Mouse (Mus musculus) stomach, embryonic 14.5 days (tissue): Measurements from ENCODE around the gene Fbrsl1. TPM values are rescaled to one million over a fixed set of nuclear protein-coding genes. Genes with fewer than 3 reads are reported as not detected.
A peak's percentile ranks its signal among the peaks of the same experiment; 100 is the strongest.

Source experiments
- ATAC-seq: fragments of 200-750 bp; cut with Nextera tagmentation; 2 replicates; pipeline ENCODE4 v1.8.0; 2017; ENCODE audit warnings: low read depth, moderate TSS enrichment; ENCODE audit not compliant: insufficient number of reproducible peaks, insufficient read depth, low FRiP score
- H3K27ac ChIP-seq: fragments of 300-500 bp; sonication (generic); 2 replicates; pipeline ENCODE4 v1.5.1; 2014; ENCODE audit warnings: mild to moderate bottlenecking, low read length, moderate library complexity, mixed read lengths
- H3K27me3 ChIP-seq: fragments of 300-500 bp; sonication (generic); 2 replicates; pipeline ENCODE4 v1.6.1; 2014; ENCODE audit warnings: low read length, control low read depth, mixed read lengths; ENCODE audit not compliant: control insufficient read depth, insufficient read depth
- H3K36me3 ChIP-seq: fragments of 300-500 bp; sonication (generic); 2 replicates; pipeline ENCODE4 v1.6.1; 2014; ENCODE audit warnings: mild to moderate bottlenecking, control low read depth, low read length, moderate library complexity, mixed read lengths; ENCODE audit not compliant: control insufficient read depth, insufficient read depth
- H3K4me1 ChIP-seq: fragments of 300-500 bp; sonication (generic); 2 replicates; pipeline ENCODE4 v1.6.1; 2014; ENCODE audit warnings: low read length, control low read depth, mixed read lengths; ENCODE audit not compliant: control insufficient read depth, insufficient read depth
- H3K4me2 ChIP-seq: fragments of 300-500 bp; sonication (generic); replicated peaks from 2 replicates; pipeline ENCODE4 v1.6.1; 2014; ENCODE audit warnings: low read depth, low read length, control low read depth
- H3K4me3 ChIP-seq: fragments of 300-500 bp; sonication (generic); 2 replicates; pipeline ENCODE4 v1.5.1; 2014; ENCODE audit warnings: low read depth, low read length, control low read depth
- H3K9ac ChIP-seq: fragments of 300-500 bp; sonication (generic); replicated peaks from 2 replicates; pipeline ENCODE4 v1.6.1; 2014; ENCODE audit warnings: low read depth, mild to moderate bottlenecking, control low read depth, low read length, moderate library complexity, mixed read lengths
- H3K9me3 ChIP-seq: fragments of 300-500 bp; sonication (generic); 2 replicates; pipeline ENCODE4 v1.6.1; 2016; ENCODE audit warnings: low read depth, low read length, control low read depth; ENCODE audit not compliant: control insufficient read depth
- WGBS: fragments of 180-500 bp; shearing (Covaris S2); extraction: QIAGEN DNeasy Blood & Tissue Kit; methylation state at CpG from one replicate; pipeline ENCODE4 v1.1.7; 2014; 5-methylcytosine and 5-hydroxymethylcytosine counted together
- polyA plus RNA-seq: library from polyadenylated mRNA; unstranded; fragments of >200 nt; fragmentation: Nextera tagmentation; extraction: Ambion mirVana; gene quantifications from 2 replicates; pipeline ENCODE4 v1.2.1, GENCODE M21; 2014

Fbrsl1 gene
- polyA plus RNA-seq, 1 experiment from 2014 or later, result 9.8 TPM

GRCm38 (mm10) chr5:110402557-110402956 lies 45.7 kb downstream of the Fbrsl1 start:
- Histone ChIP-seq H3K4me3 (no peak overlapping the region), H3K36me3 (no peaks in the 10 kb centered on the region), H3K4me1 (no peaks in the 10 kb centered on the region), H3K9me3 (no peaks in the 10 kb centered on the region), H3K27me3 (no peaks in the 10 kb centered on the region), H3K27ac (no peak overlapping the region), H3K9ac (no peak overlapping the region), H3K4me2 (no peak overlapping the region)
- WGBS, result 87% methylated on average over 2 of the region's 2 CpGs
- ATAC-seq, result no peak

DNA sequence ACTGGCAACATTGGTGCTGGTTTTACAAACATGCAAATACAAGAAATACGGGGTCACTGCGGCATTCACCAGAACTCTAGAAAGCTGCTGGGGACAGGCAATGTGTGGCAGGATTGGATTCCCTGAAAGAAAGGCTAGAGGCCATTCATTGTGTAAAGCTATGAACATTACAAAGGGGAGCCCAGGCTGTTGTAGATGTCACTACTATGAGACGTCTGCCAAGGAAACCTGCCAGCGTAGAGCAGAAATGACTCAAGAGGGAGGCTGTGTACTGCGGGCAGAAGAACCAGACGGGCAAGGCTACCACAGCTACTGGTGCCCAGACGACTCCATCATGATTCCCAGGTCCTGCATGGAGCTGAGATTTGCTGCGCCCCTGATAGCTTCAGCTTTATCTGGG lies 47.2 kb downstream of the Fbrsl1 start:
- no peaks in the 10 kb centered on the region for H3K4me1 ChIP-seq
- H3K27me3 ChIP-seq, result no peaks in the 10 kb centered on the region
- no peak overlapping the region for H3K4me2 ChIP-seq
- 89% methylated on average over 8 of the region's 8 CpGs for WGBS
- ATAC-seq, result no peak
- no peak overlapping the region for H3K9ac ChIP-seq
- no peak overlapping the region for H3K27ac ChIP-seq
- no peaks in the 10 kb centered on the region for H3K36me3 ChIP-seq
- H3K9me3 ChIP-seq, result no peaks in the 10 kb centered on the region
- H3K4me3 ChIP-seq, result no peak overlapping the region

- Histone ChIP-seq H3K4me2 (no peak overlapping the region), H3K4me1 (no peaks in the 10 kb centered on the region), H3K27ac (no peak overlapping the region), H3K4me3 (no peak overlapping the region), H3K27me3 (no peaks in the 10 kb centered on the region), H3K9me3 (no peaks in the 10 kb centered on the region), H3K9ac (no peak overlapping the region), H3K36me3 (no peaks in the 10 kb centered on the region)
- 81% methylated on average over 5 of the region's 5 CpGs for WGBS
- ATAC-seq, result no peak
These were observed 53.2 kb downstream of the Fbrsl1 start for GRCm38 (mm10) chr5:110395006-110395661.

DNA sequence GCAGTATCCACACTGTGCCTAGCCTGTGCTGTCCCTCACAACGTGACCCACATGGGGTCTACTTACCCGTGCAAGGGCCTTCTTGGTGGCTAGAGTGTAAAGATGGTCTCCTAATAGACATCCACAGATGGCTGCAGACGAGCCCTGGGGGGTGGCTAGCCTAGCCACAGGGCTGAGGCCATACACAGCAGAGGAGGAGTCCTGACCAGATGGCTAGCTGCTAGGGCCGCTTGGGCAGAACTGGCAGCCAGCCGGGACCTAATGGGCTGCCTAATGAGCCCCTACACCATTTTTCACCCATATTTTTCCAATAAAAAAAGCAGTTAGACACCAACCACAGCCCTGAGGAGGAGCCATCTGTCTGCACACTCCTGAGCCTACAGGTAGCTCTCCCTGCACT lies 55.6 kb downstream of the Fbrsl1 start:
- Histone ChIP-seq H3K4me1 (no peaks in the 10 kb centered on the region), H3K27me3 (no peaks in the 10 kb centered on the region), H3K9me3 (no peaks in the 10 kb centered on the region), H3K4me2 (no peak overlapping the region), H3K4me3 (no peak overlapping the region), H3K27ac (no peak overlapping the region), H3K36me3 (no peaks in the 10 kb centered on the region), H3K9ac (no peak overlapping the region)
- no peak for ATAC-seq
- WGBS, result 74% methylated on average over 5 of the region's 5 CpGs

DNA sequence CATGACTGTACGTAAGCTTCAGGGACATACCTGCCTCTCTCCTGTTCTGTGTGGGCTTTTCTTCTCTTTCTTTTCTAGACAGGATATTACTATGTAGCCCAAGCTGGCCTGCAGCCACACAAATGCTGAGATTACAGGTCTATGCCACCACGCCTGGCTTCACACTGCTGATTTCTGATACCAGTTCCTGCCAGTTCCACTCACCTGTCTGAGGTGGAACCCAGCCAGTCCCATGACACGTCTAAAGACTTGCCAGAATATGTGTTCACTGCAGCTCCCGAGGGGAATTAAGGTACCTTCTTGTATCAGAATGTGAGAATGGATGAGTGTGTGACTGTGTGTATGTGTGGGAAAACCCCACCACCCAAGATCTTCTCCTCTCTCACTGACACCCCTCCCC lies 57.7 kb downstream of the Fbrsl1 start:
- 82% methylated on average over 4 of the region's 4 CpGs for WGBS
- Histone ChIP-seq H3K36me3 (no peaks in the 10 kb centered on the region), H3K27ac (no peak overlapping the region), H3K9me3 (no peaks in the 10 kb centered on the region), H3K4me2 (no peak overlapping the region), H3K9ac (no peak overlapping the region), H3K4me3 (no peak overlapping the region), H3K4me1 (0 out of 2 replicates have a peak, but pooled peaks cover 3% of the 10 kb centered on the region), H3K27me3 (no peaks in the 10 kb centered on the region)
- no peak for ATAC-seq

GRCm38 (mm10) chr5:110387332-110387731 lies 61.0 kb downstream of the Fbrsl1 start:
- peak overlapping the region; percentile 53; the same call in 1 of the 2 replicates for H3K9ac ChIP-seq
- H3K27ac ChIP-seq, result no peak overlapping the region
- peak overlapping the region; percentile 76 for H3K4me2 ChIP-seq
- H3K4me3 ChIP-seq, result peak overlapping the region; percentile 65
- H3K4me1 ChIP-seq, result 0 out of 2 replicates have a peak, but pooled peaks cover 3% of the 10 kb centered on the region
- 16% methylated on average over 8 of the region's 8 CpGs for WGBS
- no peaks in the 10 kb centered on the region for H3K9me3 ChIP-seq
- no peaks in the 10 kb centered on the region for H3K36me3 ChIP-seq
- ATAC-seq, result no peak
- no peaks in the 10 kb centered on the region for H3K27me3 ChIP-seq

DNA sequence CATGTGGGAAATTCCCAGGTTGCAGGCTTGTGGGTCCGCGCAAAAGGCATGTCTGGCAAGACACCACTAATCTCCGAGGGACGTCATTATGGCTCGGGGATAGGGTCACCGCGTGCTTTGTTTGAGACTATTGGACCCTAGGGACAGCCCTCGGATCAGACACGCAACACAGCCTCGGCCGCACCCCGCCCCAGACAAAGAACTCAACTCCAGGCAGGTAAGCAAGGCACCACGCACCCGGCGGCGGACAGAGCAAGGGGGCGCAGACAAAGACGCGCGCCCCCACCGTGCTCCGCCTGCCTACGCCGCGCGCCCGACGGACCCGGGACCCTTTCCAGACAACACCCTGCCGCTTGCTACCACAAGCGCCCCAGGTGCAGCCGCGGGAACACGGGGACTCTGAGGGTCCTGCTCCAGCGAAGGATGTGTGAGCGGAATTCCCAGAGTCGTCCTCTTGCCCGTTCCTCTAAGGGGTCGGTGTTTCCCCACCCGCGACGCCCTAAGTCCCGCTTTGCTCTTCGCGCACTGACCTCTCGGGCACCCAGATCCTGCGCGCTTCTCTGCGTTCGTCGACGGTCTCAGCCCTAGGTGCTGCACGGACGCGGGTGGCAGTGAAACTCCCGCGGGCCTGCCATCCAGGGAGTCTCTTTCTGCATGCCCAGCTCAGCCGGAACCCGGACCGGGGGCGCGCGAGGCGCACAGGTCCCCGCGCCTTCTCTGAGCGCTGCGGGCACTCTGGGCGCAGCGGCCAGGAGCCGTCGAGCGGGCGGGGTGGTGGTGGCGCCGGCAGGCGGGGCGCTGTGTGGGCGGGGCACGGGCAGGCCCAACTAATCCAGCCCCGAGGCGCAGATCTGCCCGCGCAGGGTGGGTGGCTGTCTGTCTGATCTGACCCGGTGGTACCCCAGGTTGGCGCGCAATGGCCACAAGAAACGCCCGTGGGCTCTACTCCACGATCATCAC lies 61.7 kb downstream of the Fbrsl1 start:
- no peaks in the 10 kb centered on the region for H3K36me3 ChIP-seq
- 1% methylated on average over 90 of the region's 90 CpGs for WGBS

DNA sequence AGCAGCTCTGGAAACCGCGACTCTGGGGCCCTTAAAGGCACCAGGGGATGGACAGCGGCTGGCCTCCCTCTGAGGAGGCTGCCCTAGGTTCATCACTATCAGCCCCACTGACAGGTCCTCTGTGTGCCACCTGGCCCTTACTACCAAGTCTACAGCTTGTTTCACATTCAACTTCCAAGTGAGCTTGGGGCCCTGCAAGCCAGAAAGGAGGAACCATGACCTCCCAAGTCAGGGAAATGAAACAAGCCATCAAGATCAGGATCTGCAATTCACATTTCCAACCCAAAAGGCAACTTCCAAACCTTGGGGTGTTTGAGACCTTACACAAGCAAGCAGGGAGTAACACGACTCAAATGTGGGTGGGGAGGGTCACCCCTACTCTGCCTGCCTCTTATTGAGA lies 63.0 kb downstream of the Fbrsl1 start:
- Histone ChIP-seq H3K27ac (no peak overlapping the region), H3K9ac (no peak overlapping the region; the same call in 1 of the 2 replicates), H3K9me3 (no peaks in the 10 kb centered on the region), H3K4me2 (peak overlapping the region; percentile 76), H3K27me3 (no peaks in the 10 kb centered on the region), H3K4me1 (0 out of 2 replicates have a peak, but pooled peaks cover 3% of the 10 kb centered on the region), H3K36me3 (no peaks in the 10 kb centered on the region), H3K4me3 (no peak overlapping the region)
- no peak for ATAC-seq
- whole genome bisulfite sequencing, result 54% methylated on average over 4 of the region's 4 CpGs

More for the DNA sequence above, 61.7 kb downstream of the Fbrsl1 start:
- Histone ChIP-seq H3K9ac (peak overlapping the region; percentile 53), H3K4me1 (0 out of 2 replicates have a peak, but pooled peaks cover 3% of the 10 kb centered on the region), H3K4me2 (peak overlapping the region; percentile 76), H3K27ac (no peak overlapping the region), H3K4me3 (peak overlapping the region; percentile 65), H3K27me3 (no peaks in the 10 kb centered on the region), H3K9me3 (no peaks in the 10 kb centered on the region)
- peak; percentile 87 for ATAC-seq
